Mouse (Mus musculus) heart, embryonic 16.5 days (tissue): ENCODE measurements around the gene Tec. TPM values are rescaled to one million over a fixed set of nuclear protein-coding genes. Genes with fewer than 3 reads are reported as not detected.

Experiments used
- ATAC-seq: fragments of 200-750 bp; cut with Nextera tagmentation; replicated peaks from 2 replicates; pipeline ENCODE4 v1.8.0; 2017; ENCODE audit warnings: moderate number of reproducible peaks; ENCODE audit not compliant: insufficient read depth, low FRiP score; ENCODE audit errors: extremely low read depth
- H3K27ac ChIP-seq: fragments of 300-500 bp; sonication (generic); 2 replicates; pipeline ENCODE4 v1.5.1; 2014; ENCODE audit warnings: mild to moderate bottlenecking, low read length, control low read depth, moderate library complexity
- H3K27me3 ChIP-seq: fragments of 300-500 bp; sonication (generic); 2 replicates; pipeline ENCODE4 v1.6.1; 2014; ENCODE audit warnings: low read length, mixed read lengths; ENCODE audit not compliant: control insufficient read depth, insufficient read depth
- H3K36me3 ChIP-seq: fragments of 300-500 bp; sonication (generic); 2 replicates; pipeline ENCODE4 v1.6.1; 2014; ENCODE audit not compliant: control insufficient read depth, insufficient read depth
- H3K4me1 ChIP-seq: fragments of 300-500 bp; sonication (generic); 2 replicates; pipeline ENCODE4 v1.6.1; 2014; ENCODE audit warnings: low read length, mixed read lengths; ENCODE audit not compliant: control insufficient read depth, insufficient read depth
- H3K4me2 ChIP-seq: fragments of 300-500 bp; sonication (generic); 2 replicates; pipeline ENCODE4 v1.6.1; 2014; ENCODE audit warnings: low read depth, mild to moderate bottlenecking, control low read depth, low read length
- H3K4me3 ChIP-seq: fragments of 300-500 bp; sonication (generic); 2 replicates; pipeline ENCODE4 v1.5.1; 2014; ENCODE audit warnings: mild to moderate bottlenecking, control low read depth, low read length
- H3K9ac ChIP-seq: fragments of 300-500 bp; sonication (generic); 2 replicates; pipeline ENCODE4 v1.6.1; 2014; ENCODE audit warnings: low read length, control low read depth
- H3K9me3 ChIP-seq: fragments of 300-500 bp; sonication (generic); replicated peaks from 2 replicates; pipeline ENCODE4 v1.6.1; 2016; ENCODE audit warnings: low read length; ENCODE audit not compliant: control insufficient read depth
- WGBS: fragments of 180-500 bp; shearing (Covaris S2); extraction: QIAGEN DNeasy Blood & Tissue Kit; methylation state at CpG from one replicate; pipeline ENCODE4 v1.1.7; 2014; 5-methylcytosine and 5-hydroxymethylcytosine counted together
- polyA plus RNA-seq: library from polyadenylated mRNA; unstranded; fragments of >200 nt; fragmentation: Nextera tagmentation; extraction: Ambion mirVana; gene quantifications from 2 replicates; pipeline ENCODE4 v1.2.1, GENCODE M21; 2015

Tec gene
- polyA plus RNA-seq, 1 experiment from 2014 or later, result 23.0 TPM

DNA sequence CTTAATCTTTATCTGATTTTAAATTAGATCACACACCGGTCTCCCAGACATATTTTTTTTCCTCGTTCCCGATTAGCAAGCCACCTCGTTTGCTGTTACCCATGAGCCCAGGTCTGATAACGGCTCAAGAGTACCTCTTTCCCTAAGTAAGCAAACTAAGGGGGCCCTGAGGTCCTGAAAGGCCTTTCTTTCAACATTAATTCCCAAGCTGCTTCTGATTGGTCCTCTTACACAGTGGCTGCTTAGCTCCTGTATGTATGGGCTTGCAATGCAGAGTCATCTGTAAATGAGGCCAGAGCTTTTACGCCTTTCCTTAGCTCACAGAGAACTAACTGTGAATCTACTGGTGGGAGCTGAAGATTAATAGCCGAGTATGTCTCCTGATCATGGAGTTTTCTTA lies 131.4 kb downstream of the Tec start:
- Histone ChIP-seq H3K27me3 (no peaks in the 10 kb centered on the region), H3K4me2 (no peak overlapping the region), H3K9me3 (no peaks in the 10 kb centered on the region), H3K36me3 (no peaks in the 10 kb centered on the region), H3K9ac (no peak overlapping the region), H3K4me1 (peaks cover 12% of the 10 kb centered on the region), H3K27ac (no peak overlapping the region), H3K4me3 (no peak overlapping the region)
- ATAC-seq, result no peak
- 42% methylated on average over 7 of the region's 7 CpGs for WGBS

DNA sequence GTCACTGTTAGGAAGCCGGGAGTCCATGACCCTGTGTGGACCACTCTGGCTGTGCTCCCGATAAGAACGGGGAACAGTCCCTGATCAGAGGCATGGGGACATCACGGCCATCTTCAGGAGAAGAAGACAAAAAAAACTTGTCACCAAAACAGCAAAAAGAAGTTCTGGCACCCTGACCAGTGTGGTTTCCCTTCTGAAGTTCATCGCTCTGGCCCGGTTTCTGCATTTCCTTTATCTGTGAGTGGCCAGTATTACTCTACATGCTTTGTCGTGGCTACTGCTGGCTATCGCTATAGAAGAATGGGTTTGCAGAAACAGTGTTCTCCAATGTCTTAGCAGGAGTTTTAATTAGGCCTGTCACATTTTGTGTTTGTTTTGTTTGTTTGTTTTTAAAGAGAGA lies 131.8 kb downstream of the Tec start:
- H3K36me3 ChIP-seq, result no peaks in the 10 kb centered on the region
- no peaks in the 10 kb centered on the region for H3K9me3 ChIP-seq
- ATAC-seq, result no peak
- peak overlapping the region; percentile 35 for H3K4me2 ChIP-seq
- no peak overlapping the region for H3K9ac ChIP-seq
- no peak overlapping the region for H3K27ac ChIP-seq
- no peaks in the 10 kb centered on the region for H3K27me3 ChIP-seq
- H3K4me3 ChIP-seq, result no peak overlapping the region
- peaks cover 12% of the 10 kb centered on the region for H3K4me1 ChIP-seq
- WGBS, result 25% methylated on average over 8 of the region's 8 CpGs

DNA sequence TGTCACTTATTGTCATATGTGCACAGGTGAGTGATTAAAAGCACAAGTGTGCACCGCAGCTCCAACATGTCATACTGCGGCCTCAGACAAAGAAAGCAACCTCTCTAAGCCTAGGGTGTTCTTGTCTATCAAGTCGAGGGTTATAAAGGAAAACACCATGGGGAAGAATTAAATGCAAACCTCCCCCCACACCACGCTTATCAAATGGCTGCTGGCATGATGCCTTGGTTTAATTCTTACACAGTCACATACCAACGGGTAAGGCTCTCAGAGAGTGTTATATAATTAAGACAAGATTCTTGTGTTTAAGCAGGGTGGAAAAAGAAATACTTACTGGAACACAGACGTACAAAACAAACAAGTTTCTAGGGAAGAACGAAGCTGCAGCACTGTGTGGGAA lies 132.5 kb downstream of the Tec start:
- no peaks in the 10 kb centered on the region for H3K27me3 ChIP-seq
- H3K4me1 ChIP-seq, result peaks cover 12% of the 10 kb centered on the region
- no peaks in the 10 kb centered on the region for H3K9me3 ChIP-seq
- 0 out of 2 replicates have a peak overlapping the region, but pooled peaks have one; percentile 15 for H3K9ac ChIP-seq
- H3K4me2 ChIP-seq, result peak overlapping the region; percentile 35
- no peaks in the 10 kb centered on the region for H3K36me3 ChIP-seq
- ATAC-seq, result no peak; the same call in 1 of the 2 replicates
- H3K4me3 ChIP-seq, result no peak overlapping the region
- WGBS, result 36% methylated on average over 7 of the region's 7 CpGs
- H3K27ac ChIP-seq, result no peak overlapping the region

DNA sequence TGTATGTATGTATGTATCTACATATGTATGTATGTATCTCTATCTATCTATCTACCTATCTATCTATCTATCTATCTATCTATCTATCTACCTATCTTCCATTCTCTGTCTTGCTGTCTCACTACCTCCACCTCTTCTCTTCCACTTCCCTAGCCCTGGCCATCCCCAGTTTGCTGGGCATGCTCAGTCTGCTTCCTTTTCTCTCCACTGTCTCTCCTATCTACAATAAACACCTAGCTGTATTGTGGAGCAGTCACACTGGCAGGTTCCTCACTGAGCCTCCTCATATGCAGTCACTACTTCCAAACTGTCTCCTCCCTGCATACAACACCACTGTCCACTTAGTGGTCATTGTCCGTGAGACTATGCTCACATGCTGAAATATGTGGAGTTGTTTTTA lies 135.4 kb downstream of the Tec start:
- Histone ChIP-seq H3K9ac (no peak overlapping the region), H3K27ac (no peak overlapping the region), H3K4me2 (no peak overlapping the region), H3K4me3 (no peak overlapping the region), H3K27me3 (no peaks in the 10 kb centered on the region), H3K36me3 (no peaks in the 10 kb centered on the region), H3K9me3 (no peaks in the 10 kb centered on the region), H3K4me1 (peaks cover 12% of the 10 kb centered on the region)
- 92% methylated on average over 1 of the region's 1 CpGs for WGBS
- ATAC-seq, result no peak

DNA sequence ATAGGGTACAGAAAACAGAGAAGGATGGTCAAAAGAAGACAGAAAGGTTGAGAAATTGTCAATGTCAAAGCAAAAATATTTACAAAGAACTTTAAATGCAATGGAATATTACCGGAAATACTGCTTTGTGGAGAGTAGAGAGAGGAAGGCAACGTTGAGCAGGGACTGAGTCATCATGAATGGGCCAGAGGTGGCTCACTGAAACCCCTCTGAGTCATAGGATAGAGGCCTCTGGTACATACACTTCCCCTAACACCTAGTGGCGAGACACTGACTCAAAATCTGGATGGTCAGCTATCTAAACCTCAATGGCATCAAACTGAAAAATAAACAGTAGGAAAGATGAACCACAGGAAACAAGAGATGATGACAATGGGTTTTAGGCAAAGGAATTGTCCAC lies 142.9 kb downstream of the Tec start:
- H3K36me3 ChIP-seq, result no peaks in the 10 kb centered on the region
- no peak overlapping the region for H3K27ac ChIP-seq
- H3K4me2 ChIP-seq, result no peak overlapping the region
- WGBS, result 76% methylated on average over 3 of the region's 3 CpGs
- H3K4me1 ChIP-seq, result no peaks in the 10 kb centered on the region
- no peak for ATAC-seq
- no peaks in the 10 kb centered on the region for H3K9me3 ChIP-seq
- H3K27me3 ChIP-seq, result no peaks in the 10 kb centered on the region
- H3K4me3 ChIP-seq, result no peak overlapping the region
- no peak overlapping the region for H3K9ac ChIP-seq

DNA sequence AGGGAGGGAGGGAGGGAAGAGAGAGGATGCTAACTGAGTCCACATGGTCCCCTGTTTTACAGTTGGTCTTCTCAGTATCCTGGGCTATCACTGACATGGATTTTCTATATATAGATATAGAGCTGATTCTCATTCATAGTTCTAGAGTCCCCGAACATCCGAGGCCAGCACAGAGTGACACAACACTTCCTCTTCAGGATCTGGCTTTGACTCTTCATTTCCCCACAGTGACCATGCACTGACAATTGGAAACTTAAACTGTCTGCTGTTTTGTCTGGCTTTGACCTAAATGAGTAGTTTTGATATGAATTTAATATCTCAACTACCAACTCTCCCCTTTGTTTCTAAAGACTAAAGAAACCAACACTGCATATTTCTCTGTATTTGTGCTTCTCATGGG lies 144.9 kb downstream of the Tec start:
- ATAC-seq, result no peak
- no peaks in the 10 kb centered on the region for H3K27me3 ChIP-seq
- H3K9ac ChIP-seq, result no peak overlapping the region
- no peak overlapping the region for H3K4me2 ChIP-seq
- no peaks in the 10 kb centered on the region for H3K36me3 ChIP-seq
- no peaks in the 10 kb centered on the region for H3K4me1 ChIP-seq
- no peak overlapping the region for H3K27ac ChIP-seq
- H3K9me3 ChIP-seq, result no peaks in the 10 kb centered on the region
- 21% methylated on average over 2 of the region's 2 CpGs for WGBS
- H3K4me3 ChIP-seq, result no peak overlapping the region

DNA sequence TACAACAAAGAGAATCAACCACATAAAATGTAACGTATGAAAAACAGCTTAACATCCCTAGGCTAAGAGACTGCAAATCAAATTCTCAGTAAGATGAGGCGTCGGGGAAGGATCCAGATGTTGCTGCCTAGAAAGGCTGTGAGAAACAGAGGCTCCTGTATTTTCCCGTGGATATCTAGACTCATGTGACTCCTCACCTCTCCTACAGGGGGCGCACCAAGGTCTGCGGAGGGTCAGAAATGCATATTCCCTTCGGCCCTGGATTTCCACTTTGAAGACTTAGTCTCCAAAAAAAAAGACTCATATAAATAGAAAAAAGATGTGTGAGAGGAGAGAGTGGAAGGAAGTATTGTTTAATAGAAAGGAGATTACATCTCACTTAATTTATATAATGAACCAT lies 147.7 kb downstream of the Tec start:
- 57% methylated on average over 7 of the region's 7 CpGs for WGBS
- no peak overlapping the region for H3K9ac ChIP-seq
- H3K4me2 ChIP-seq, result no peak overlapping the region

DNA sequence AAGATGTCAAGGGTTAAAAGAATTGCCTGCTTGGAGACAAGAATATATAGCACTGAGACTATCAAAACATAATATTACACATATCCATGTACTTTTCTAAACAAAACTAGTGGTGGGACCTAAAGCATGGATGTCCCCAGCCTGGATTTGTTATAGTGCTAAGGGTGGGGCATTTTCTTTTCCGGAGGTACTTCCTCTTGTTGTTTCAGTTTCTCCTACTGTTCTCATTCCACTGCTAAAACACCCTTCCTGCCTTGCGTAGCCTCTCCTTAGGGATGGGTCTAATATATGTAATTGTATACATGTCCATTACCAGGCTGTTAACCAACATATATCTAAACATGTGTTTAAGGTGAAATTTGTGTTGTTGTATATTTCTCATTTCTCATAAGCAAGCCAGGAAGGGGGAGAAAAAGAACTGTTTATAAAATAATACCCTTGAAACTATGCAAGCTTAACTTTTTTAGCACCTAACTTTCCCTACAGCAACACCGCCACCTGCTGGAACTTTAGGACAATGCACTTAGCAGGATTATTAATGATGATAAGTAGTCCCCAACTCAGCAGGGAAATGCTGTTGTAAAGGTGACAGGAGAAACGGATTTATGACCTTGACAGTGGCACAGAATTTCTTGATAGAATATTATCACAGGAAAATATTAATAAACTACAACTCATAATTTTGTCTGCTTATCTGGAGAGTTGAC lies 157.6 kb downstream of the Tec start:
- Histone ChIP-seq H3K4me2 (no peak overlapping the region), H3K9me3 (no peaks in the 10 kb centered on the region), H3K9ac (no peak overlapping the region), H3K4me3 (no peak overlapping the region), H3K36me3 (no peaks in the 10 kb centered on the region), H3K27me3 (no peaks in the 10 kb centered on the region; the same call in 1 of the 2 replicates), H3K4me1 (no peaks in the 10 kb centered on the region), H3K27ac (no peak overlapping the region)
- WGBS, result 23% methylated on average over 4 of the region's 4 CpGs
- no peak for ATAC-seq

More for the DNA sequence above, 147.7 kb downstream of the Tec start:
- H3K4me1 ChIP-seq, result no peaks in the 10 kb centered on the region
- no peak for ATAC-seq
- H3K27ac ChIP-seq, result no peak overlapping the region
- H3K36me3 ChIP-seq, result no peaks in the 10 kb centered on the region
- no peaks in the 10 kb centered on the region for H3K9me3 ChIP-seq
- H3K27me3 ChIP-seq, result no peaks in the 10 kb centered on the region
- H3K4me3 ChIP-seq, result no peak overlapping the region

DNA sequence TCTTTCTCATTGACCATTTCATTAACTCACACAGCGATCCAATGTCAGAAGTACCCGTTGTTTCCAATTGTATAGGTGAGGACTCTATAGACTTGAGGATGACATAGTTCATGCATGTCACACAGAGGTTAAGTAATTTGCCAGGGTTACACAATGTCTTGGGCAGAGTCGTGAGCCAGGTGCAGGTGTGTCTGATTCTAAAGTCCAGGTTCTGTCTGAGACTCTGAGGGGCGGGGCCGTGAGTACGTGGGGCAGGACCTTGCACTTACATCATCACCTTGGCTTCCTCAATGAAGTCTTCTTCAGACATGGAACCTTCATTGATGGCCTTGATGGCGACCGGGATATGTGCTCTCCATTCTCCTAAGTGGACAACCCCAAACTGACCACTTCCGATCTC lies 158.3 kb downstream of the Tec start:
- H3K36me3 ChIP-seq, result no peaks in the 10 kb centered on the region
- no peaks in the 10 kb centered on the region for H3K4me1 ChIP-seq
- no peaks in the 10 kb centered on the region; the same call in 1 of the 2 replicates for H3K27me3 ChIP-seq
- H3K4me3 ChIP-seq, result no peak overlapping the region
- peaks cover 4% of the 10 kb centered on the region; the same call in 1 of the 2 replicates for H3K9me3 ChIP-seq
- ATAC-seq, result no peak
- H3K27ac ChIP-seq, result no peak overlapping the region
- 89% methylated on average over 9 of the region's 9 CpGs for WGBS
- H3K9ac ChIP-seq, result no peak overlapping the region
- no peak overlapping the region for H3K4me2 ChIP-seq
